ENCODE assay signal across 8 mouse cellular contexts in genomic region chr2:155082121-155082803, GRCm38 (mm10). TPM values are rescaled to one million over a fixed set of nuclear protein-coding genes. Genes with fewer than 3 reads are reported as not detected.
DNase-seq lines count a peak whose midpoint lies in the region; ATAC-seq and TF ChIP-seq lines count a peak whose summit lies in the region.

No protein-coding gene starts in this region.

- no peak overlapping the region for H3K4me2 ChIP-seq in forebrain, embryonic 13.5 days
- H3K4me2 ChIP-seq in forebrain, embryonic 16.5 days (ENCODE audit: low read length): no peak overlapping the region
- no peak overlapping the region for H3K4me2 ChIP-seq in midbrain, embryonic 13.5 days (replicated peaks)

- no peaks in the 10 kb centered on the region for H3K27me3 ChIP-seq in forebrain, embryonic 13.5 days
- no peaks in the 10 kb centered on the region for H3K27me3 ChIP-seq in forebrain, embryonic 16.5 days (replicated peaks; ENCODE audit: control insufficient read depth, insufficient read depth, low read length)
- H3K27me3 ChIP-seq in midbrain, embryonic 13.5 days: no peaks in the 10 kb centered on the region

- H3K27ac ChIP-seq in forebrain, embryonic 13.5 days: no peak overlapping the region
- no peak overlapping the region for H3K27ac ChIP-seq in forebrain, embryonic 16.5 days (ENCODE audit: low read length)
- H3K27ac ChIP-seq in embryonic fibroblast, embryonic 13.5 days (ENCODE audit: insufficient read depth, low read length): no peak overlapping the region
- H3K27ac ChIP-seq in midbrain, embryonic 13.5 days: no peak overlapping the region

- TF ChIP-seq CTCF in embryonic fibroblast, embryonic 13.5 days (IDR thresholded peaks at IDR 0.05; ENCODE audit: borderline replicate concordance, insufficient read depth, low read length): peak; percentile 85

- peak; percentile 85 to 89 for DNase-seq in adrenal gland, postnatal 36 days
- peak; percentile 23 to 46 for DNase-seq in left cerebral cortex, postnatal 36 days (ENCODE audit: low spot score in 2 of 2)
- peak; percentile 58 to 83 for DNase-seq in spleen, postnatal 10 days (ENCODE audit: low spot score in 2 of 2)

- no peak overlapping the region for H3K9ac ChIP-seq in forebrain, embryonic 13.5 days
- H3K9ac ChIP-seq in forebrain, embryonic 16.5 days (replicated peaks; ENCODE audit: low read depth, low read length): no peak overlapping the region
- H3K9ac ChIP-seq in midbrain, embryonic 13.5 days (replicated peaks): no peak overlapping the region

- no peak for TF ChIP-seq POLR2A in embryonic fibroblast, embryonic 13.5 days (IDR thresholded peaks at IDR 0.05; ENCODE audit: low read depth, low read length)

- no peak overlapping the region for H3K4me3 ChIP-seq in forebrain, embryonic 13.5 days
- no peak overlapping the region for H3K4me3 ChIP-seq in forebrain, embryonic 16.5 days (replicated peaks; ENCODE audit: low read length)
- H3K4me3 ChIP-seq in embryonic fibroblast, embryonic 13.5 days (ENCODE audit: insufficient read depth, low read length): no peak overlapping the region
- H3K4me3 ChIP-seq in midbrain, embryonic 13.5 days (replicated peaks): no peak overlapping the region

- H3K9me3 ChIP-seq in forebrain, embryonic 13.5 days (replicated peaks): no peaks in the 10 kb centered on the region
- no peaks in the 10 kb centered on the region for H3K9me3 ChIP-seq in forebrain, embryonic 16.5 days (ENCODE audit: control insufficient read depth, low read length)
- no peaks in the 10 kb centered on the region for H3K9me3 ChIP-seq in midbrain, embryonic 13.5 days

- ATAC-seq in forebrain, embryonic 13.5 days: peak; percentile 43; the same call in 1 of the 2 replicates
- ATAC-seq in forebrain, embryonic 16.5 days: no peak
- peak; percentile 66 for ATAC-seq in inflammation-experienced regulatory T-cells, adult 6 months
- ATAC-seq in midbrain, embryonic 13.5 days: peak; percentile 77; the same call in 1 of the 2 replicates

- intact Hi-C loops in left cerebral cortex, postnatal 36 days (cut with DNase I): loop anchor here (5.0 to 10.0 kb wide), 2 partner anchors 115 to 303 kb away; partner anchors contain the start of gene Trp53inp2

- no peaks in the 10 kb centered on the region for H3K36me3 ChIP-seq in forebrain, embryonic 13.5 days (ENCODE audit: poor library complexity, severe bottlenecking)
- H3K36me3 ChIP-seq in forebrain, embryonic 16.5 days (ENCODE audit: control insufficient read depth, insufficient read depth): no peaks in the 10 kb centered on the region
- no peaks in the 10 kb centered on the region for H3K36me3 ChIP-seq in midbrain, embryonic 13.5 days

- H3K4me1 ChIP-seq in forebrain, embryonic 13.5 days: no peaks in the 10 kb centered on the region
- no peaks in the 10 kb centered on the region for H3K4me1 ChIP-seq in forebrain, embryonic 16.5 days (replicated peaks; ENCODE audit: control insufficient read depth, insufficient read depth, low read length)
- H3K4me1 ChIP-seq in embryonic fibroblast, embryonic 13.5 days (ENCODE audit: control insufficient read depth, insufficient read depth, low read length): peaks cover 2% of the 10 kb centered on the region; the same call in 1 of the 2 replicates
- no peaks in the 10 kb centered on the region for H3K4me1 ChIP-seq in midbrain, embryonic 13.5 days (replicated peaks)

- WGBS in forebrain, embryonic 13.5 days: 25% methylated on average over 8 of the region's 8 CpGs
- 24% methylated on average over 8 of the region's 8 CpGs for WGBS in forebrain, embryonic 16.5 days
- WGBS in midbrain, embryonic 13.5 days: 21% methylated on average over 8 of the region's 8 CpGs

RNA-seq across cellular contexts. Expression of gene Ahcy, which starts 8.0 kb away (rescaled TPM):
- 53.9 and 57.0 TPM in 2 replicates for polyA plus RNA-seq in forebrain, embryonic 13.5 days (2015; fragmentation: Nextera tagmentation; extraction: Ambion mirVana)
- polyA plus RNA-seq in forebrain, embryonic 16.5 days (2015; fragmentation: Nextera tagmentation; extraction: Ambion mirVana): 45.1 and 47.6 TPM in 2 replicates
- total RNA-seq in adrenal gland, postnatal 36 days (2021): 10 to 100 TPM; 36.5 to 37.1 TPM
- 52.0 and 52.2 TPM in 2 replicates for polyA plus RNA-seq in embryonic fibroblast, embryonic 13.5 days (2011; ENCODE audit: insufficient read length, low read depth, missing spikeins)
- 10 to 100 TPM; 26.3 to 55.1 (median 40.2) TPM for polyA plus RNA-seq in inflammation-experienced regulatory T-cells, adult 6 months (2017; shearing (Covaris generic))
- 10 to 100 TPM; 12.2 to 14.1 TPM for total RNA-seq in left cerebral cortex, postnatal 36 days (2021)
- 44.6 and 45.2 TPM in 2 replicates for polyA plus RNA-seq in midbrain, embryonic 13.5 days (2015; fragmentation: Nextera tagmentation; extraction: Ambion mirVana)

RNA-seq across cellular contexts. Expression of gene Itch, which starts 51.0 kb away (rescaled TPM):
- 53.2 and 56.8 TPM in 2 replicates for polyA plus RNA-seq in forebrain, embryonic 13.5 days (2015; fragmentation: Nextera tagmentation; extraction: Ambion mirVana)
- 48.5 and 53.1 TPM in 2 replicates for polyA plus RNA-seq in forebrain, embryonic 16.5 days (2015; fragmentation: Nextera tagmentation; extraction: Ambion mirVana)
- 10 to 100 TPM; 47.1 to 51.2 TPM for total RNA-seq in adrenal gland, postnatal 36 days (2021)
- 62.4 and 73.3 TPM in 2 replicates for polyA plus RNA-seq in embryonic fibroblast, embryonic 13.5 days (2011; ENCODE audit: insufficient read length, low read depth, missing spikeins)
- 10 to 100 TPM; 52.0 to 68.2 (median 58.8) TPM for polyA plus RNA-seq in inflammation-experienced regulatory T-cells, adult 6 months (2017; shearing (Covaris generic))
- total RNA-seq in left cerebral cortex, postnatal 36 days (2021): 10 to 100 TPM; 48.8 to 55.2 TPM
- polyA plus RNA-seq in midbrain, embryonic 13.5 days (2015; fragmentation: Nextera tagmentation; extraction: Ambion mirVana): 56.9 and 57.5 TPM in 2 replicates

Comparison
In these comparisons a context has a peak if more than half of its experiments do, and no peak if none do; other contexts are left out.
1. DNase-seq: peak in every context shown above with its lines; median percentile 87 in adrenal gland, postnatal 36 days; 70 in spleen, postnatal 10 days; 34 in left cerebral cortex, postnatal 36 days.